Mouse (Mus musculus) liver, embryonic 14.5 days (tissue): Measurements from ENCODE around the gene Bin2.

Experiments
- CTCF ChIP-seq: IDR thresholded peaks from 2 replicates; pipeline ENCODE4 v1.5.1; 2016; ENCODE audit warnings: antibody characterized with exemption, low read depth, control low read depth
- EP300 ChIP-seq: IDR thresholded peaks from 2 replicates; pipeline ENCODE4 v1.6.1; 2016; ENCODE audit warnings: antibody characterized with exemption, low read depth

DNA sequence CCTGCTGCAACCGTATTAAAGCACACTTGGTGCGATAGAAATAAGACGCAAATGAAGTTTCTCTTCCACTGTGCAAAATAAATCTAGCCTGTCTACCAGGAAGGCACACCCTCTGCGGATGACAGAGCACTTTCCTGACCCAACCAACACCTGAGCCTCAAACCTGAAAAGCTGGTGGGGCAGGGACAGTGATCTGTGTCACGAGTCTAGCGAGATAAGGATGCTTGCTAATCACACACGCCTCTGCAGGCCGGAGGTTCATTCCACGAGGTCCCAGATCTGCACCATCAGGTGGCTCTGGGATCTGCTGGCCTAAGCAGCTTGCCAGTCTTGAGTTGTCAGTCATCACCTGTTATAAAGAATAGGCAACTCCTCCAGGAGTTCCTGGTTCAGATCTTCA, 17.7 kb downstream of the Bin2 start:
- TF ChIP-seq CTCF (no peak), EP300 (no peak)
